Mouse (Mus musculus): Measurements from ENCODE around the gene Fthl17a. TPM values are rescaled to one million over a fixed set of nuclear protein-coding genes. Genes with fewer than 3 reads are reported as not detected.

The Fthl17a gene
- polyA plus RNA-seq, 1 experiment from 2014 or later: not detected

DNA sequence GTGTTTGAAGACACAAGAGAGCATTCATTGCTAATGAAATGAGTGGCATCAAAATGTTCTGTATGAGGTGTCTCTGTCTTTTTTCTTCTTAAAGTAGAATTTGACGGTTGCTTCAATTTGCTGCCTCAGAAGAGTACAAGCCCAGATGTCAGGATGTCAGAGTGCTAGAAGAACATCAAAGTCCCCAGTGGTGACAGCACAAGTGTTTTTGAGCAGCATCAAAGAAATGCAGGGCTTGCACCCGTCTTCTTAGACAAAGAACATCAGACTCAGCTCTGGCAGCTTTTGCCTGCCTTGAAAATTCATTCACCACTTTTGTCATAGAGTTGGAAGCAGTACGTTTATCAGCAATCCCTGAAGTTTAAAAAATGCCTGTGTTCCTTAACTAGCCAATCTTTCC is 44.5 kb downstream of the Fthl17a start:
- no peaks in the 10 kb centered on the region for H3K27me3 ChIP-seq (ENCODE audit: insufficient read depth, low read length)
- TF ChIP-seq CTCF (IDR thresholded peaks at IDR 0.05; ENCODE audit: low read depth) (no peak), EP300 (IDR thresholded peaks at IDR 0.05; ENCODE audit: low read depth) (no peak)
- no peak for ATAC-seq
- H3K27ac ChIP-seq (ENCODE audit: low read depth): no peak overlapping the region
- H3K4me1 ChIP-seq (ENCODE audit: insufficient read depth): no peaks in the 10 kb centered on the region
- no peak for DNase-seq
- H3K9me3 ChIP-seq (ENCODE audit: low read length): no peaks in the 10 kb centered on the region
- no peak overlapping the region for H3K4me2 ChIP-seq (ENCODE audit: low read depth, low read length)
- no peak overlapping the region for H3K9ac ChIP-seq (replicated peaks)
- 53% methylated on average over 3 of the region's 3 CpGs for WGBS (ENCODE audit: insufficient replicate concordance)
- no peaks in the 10 kb centered on the region for H3K36me3 ChIP-seq (replicated peaks; ENCODE audit: insufficient read depth, low read length)
- no peak overlapping the region for H3K4me3 ChIP-seq (ENCODE audit: low read depth, low read length)

GRCm38 (mm10) chrX:85304674-85305073 is 55.2 kb downstream of the Fthl17a start:
- Histone ChIP-seq H3K4me1 (ENCODE audit: insufficient read depth) (no peaks in the 10 kb centered on the region), H3K9me3 (ENCODE audit: low read length) (no peaks in the 10 kb centered on the region), H3K27ac (ENCODE audit: low read depth) (no peak overlapping the region), H3K27me3 (ENCODE audit: insufficient read depth, low read length) (no peaks in the 10 kb centered on the region), H3K4me2 (ENCODE audit: low read depth, low read length) (no peak overlapping the region), H3K9ac (replicated peaks) (no peak overlapping the region), H3K4me3 (ENCODE audit: low read depth, low read length) (no peak overlapping the region), H3K36me3 (replicated peaks; ENCODE audit: insufficient read depth, low read length) (no peaks in the 10 kb centered on the region)
- 43% methylated on average over 4 of the region's 4 CpGs for WGBS (ENCODE audit: insufficient replicate concordance)
- no peak for DNase-seq
- ATAC-seq: no peak
- TF ChIP-seq CTCF (IDR thresholded peaks at IDR 0.05; ENCODE audit: low read depth) (no peak), EP300 (IDR thresholded peaks at IDR 0.05; ENCODE audit: low read depth) (no peak)

DNA sequence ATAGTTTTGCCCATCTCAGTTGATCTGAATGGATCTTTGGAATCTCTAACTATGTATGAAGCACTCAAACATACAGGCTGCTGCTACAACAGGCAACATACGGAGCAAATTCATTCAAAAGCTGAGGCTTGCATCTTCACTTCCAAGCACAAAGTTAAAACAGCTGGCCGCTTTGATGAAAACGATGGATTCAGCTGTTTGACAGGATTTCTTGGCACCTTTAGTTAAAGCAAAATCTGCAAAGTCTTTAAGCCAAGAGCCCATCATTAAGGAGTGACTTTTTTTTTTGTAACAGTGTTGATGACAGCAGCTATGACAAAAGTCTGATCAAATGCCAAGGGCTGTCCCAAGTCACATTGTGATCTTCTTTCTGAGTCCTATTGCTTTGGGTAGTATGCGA is 69.1 kb downstream of the Fthl17a start:
- WGBS (ENCODE audit: insufficient replicate concordance): 73% methylated on average over 4 of the region's 4 CpGs
- Histone ChIP-seq H3K9ac (replicated peaks) (no peak overlapping the region), H3K4me2 (ENCODE audit: low read depth, low read length) (no peak overlapping the region), H3K4me3 (ENCODE audit: low read depth, low read length) (no peak overlapping the region), H3K36me3 (replicated peaks; ENCODE audit: insufficient read depth, low read length) (no peaks in the 10 kb centered on the region), H3K9me3 (ENCODE audit: low read length) (no peaks in the 10 kb centered on the region), H3K27ac (ENCODE audit: low read depth) (no peak overlapping the region), H3K4me1 (ENCODE audit: insufficient read depth) (no peaks in the 10 kb centered on the region), H3K27me3 (ENCODE audit: insufficient read depth, low read length) (no peaks in the 10 kb centered on the region)
- DNase-seq (no peak), ATAC-seq (no peak)
- TF ChIP-seq EP300 (IDR thresholded peaks at IDR 0.05; ENCODE audit: low read depth): no peak
- no peak for TF ChIP-seq CTCF (IDR thresholded peaks at IDR 0.05; ENCODE audit: low read depth)

DNA sequence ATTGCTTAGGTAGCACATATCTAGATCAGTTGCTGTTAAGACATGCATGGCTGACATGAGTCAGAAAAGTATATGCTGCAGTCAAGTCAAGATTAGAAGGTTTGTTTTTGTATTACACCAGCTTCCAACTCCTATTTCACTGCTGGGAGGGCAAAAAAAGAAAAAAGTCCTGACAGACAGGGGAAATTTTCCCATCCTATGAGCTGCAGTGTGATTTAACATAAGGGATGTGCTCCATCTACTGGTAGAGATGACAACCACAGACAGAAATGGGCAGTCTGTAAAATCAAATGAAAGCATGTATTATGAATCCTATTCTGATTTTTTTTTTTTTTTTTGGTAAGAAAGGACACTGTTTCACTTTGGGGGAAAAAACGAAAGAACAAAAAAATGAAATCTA is 69.7 kb downstream of the Fthl17a start:
- Histone ChIP-seq H3K4me1 (ENCODE audit: insufficient read depth) (no peaks in the 10 kb centered on the region), H3K9ac (replicated peaks) (no peak overlapping the region), H3K36me3 (replicated peaks; ENCODE audit: insufficient read depth, low read length) (no peaks in the 10 kb centered on the region), H3K9me3 (ENCODE audit: low read length) (no peaks in the 10 kb centered on the region), H3K4me3 (ENCODE audit: low read depth, low read length) (no peak overlapping the region), H3K27ac (ENCODE audit: low read depth) (no peak overlapping the region), H3K27me3 (ENCODE audit: insufficient read depth, low read length) (no peaks in the 10 kb centered on the region), H3K4me2 (ENCODE audit: low read depth, low read length) (no peak overlapping the region)
- no peak for DNase-seq
- TF ChIP-seq CTCF (IDR thresholded peaks at IDR 0.05; ENCODE audit: low read depth) (peak; percentile 53), EP300 (IDR thresholded peaks at IDR 0.05; ENCODE audit: low read depth) (no peak)
- no peak for ATAC-seq
- WGBS (ENCODE audit: insufficient replicate concordance): 15% methylated on average over 1 of the region's 1 CpGs
